Mouse (Mus musculus): ENCODE results near the gene Crhr1. TPM values are rescaled to one million over a fixed set of nuclear protein-coding genes. Genes with fewer than 3 reads are reported as not detected.

The Crhr1 gene
- polyA plus RNA-seq (2017; shearing (Covaris generic)): not detected

DNA sequence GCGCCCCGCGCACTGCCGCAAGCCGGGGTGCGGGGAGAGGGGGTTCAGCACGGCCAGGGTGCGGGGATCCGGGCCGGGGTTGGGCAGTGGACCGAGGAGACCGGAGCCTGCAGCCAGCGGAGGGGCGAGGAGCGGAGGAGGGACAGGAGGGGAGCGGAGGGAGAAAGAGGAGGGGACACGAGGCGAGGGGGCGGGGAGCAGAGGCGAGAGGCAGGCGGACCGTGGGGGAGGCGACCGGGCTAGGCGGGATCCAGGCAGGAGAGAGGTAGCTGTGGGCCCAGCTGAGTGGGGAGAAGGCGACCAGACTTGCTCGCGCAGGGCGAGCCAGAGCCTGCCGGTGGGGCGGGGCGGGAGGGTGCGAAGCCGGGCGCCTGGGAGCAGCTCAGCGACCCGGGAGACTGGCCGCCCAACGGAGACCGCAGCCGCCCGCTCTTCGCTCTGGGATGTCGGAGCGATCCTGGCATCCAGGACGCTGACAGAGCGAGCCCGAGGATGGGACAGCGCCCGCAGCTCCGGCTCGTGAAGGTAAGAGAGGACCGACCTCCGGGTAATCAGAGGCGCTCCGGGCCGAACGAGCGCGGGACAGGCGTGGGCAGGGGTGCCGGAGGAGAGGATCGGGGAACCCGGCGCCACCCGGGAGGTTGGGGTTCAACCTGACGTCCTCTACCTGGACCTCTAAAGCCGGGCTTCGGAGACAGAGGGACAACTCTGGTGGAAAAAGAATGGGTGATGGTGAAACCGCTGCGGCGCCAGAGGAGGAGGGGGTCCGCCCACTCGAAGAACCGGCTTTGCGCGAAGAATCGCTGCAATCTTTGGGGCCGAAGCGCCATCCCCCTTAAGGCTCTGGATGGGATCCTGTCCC is at the start of gene Crhr1:
Gene Crhr1 (plus strand): TSS at position 276 of the 862 bp plus-strand sequence.
- ATAC-seq: no peak

DNA sequence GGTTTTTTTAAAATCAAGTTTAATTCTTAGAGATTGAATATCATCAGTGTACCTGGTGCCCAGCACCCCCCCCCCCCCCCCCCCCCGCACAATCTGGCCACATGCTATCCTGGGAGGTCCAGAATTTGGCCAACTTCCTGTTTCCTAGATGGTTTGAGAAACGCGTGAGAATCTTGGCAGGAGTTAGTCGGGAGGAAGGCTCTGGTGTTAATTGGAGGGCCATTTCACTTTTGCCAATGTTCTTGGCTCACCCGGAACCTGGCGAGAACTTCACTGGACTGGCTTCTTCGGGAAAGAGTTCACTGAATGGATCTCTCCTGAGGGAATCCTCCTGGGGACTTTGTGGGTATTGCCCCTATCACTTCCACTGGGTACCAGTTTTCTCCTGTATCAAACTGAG is 49.4 kb upstream of the Crhr1 start:
- no peak for ATAC-seq

DNA sequence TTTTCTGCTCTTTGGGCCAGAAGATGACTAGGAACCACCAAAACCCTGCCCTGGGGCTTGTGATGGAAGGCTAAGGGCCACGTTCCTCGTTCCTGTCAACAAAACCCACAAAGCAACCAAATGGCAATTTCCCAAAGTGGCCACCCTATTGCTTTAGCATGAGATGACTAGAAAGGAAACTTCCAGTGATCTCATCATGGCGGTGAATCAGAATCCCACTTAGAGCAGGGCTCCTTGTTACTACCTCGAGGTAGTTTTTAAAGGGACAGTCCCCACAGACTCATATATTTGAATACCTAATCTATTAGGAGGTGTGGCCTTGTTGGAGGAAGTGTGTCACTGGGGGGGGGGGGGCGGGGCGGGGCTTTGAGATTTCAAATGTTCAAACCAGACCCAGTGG is 48.9 kb upstream of the Crhr1 start:
- no peak for ATAC-seq

DNA sequence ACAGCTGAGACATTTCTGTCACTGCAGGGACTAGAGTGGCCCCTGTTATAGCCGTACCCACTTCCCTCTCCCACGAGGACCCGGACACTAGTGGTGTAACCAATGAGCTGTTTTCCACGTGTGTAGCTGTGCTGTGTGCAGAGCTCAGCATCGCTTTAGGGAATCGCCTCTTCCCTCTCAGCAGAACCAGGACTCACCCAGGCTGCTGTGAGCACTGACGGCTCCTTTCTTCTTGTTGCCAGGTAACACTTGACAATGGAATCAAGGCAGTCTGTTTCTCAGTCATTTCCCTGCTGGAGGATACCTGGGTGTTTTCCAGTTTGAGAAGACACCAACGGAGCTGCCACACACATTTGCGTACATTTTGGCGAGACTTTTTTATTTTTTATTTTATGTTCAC is 44.1 kb upstream of the Crhr1 start:
- ATAC-seq: no peak

DNA sequence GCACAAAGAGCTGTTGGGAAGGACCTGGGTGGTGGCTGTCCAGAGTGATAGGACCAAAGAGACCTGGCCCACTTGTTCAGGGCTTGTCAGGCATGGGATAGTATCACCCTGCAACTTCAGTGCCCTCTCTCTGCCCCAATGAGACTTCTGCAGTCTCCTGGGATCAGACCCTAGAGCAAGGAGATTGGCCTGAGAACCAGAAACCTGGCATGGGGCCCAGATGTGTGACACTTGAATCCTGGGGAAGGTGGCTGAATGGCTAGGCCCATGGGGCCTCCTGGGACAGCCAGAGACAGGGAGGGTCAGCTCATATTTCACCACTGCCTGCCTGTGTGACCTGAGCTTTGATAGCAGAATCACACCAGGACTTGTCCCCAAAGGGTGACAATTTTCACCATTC is 41.9 kb upstream of the Crhr1 start:
- ATAC-seq: no peak

DNA sequence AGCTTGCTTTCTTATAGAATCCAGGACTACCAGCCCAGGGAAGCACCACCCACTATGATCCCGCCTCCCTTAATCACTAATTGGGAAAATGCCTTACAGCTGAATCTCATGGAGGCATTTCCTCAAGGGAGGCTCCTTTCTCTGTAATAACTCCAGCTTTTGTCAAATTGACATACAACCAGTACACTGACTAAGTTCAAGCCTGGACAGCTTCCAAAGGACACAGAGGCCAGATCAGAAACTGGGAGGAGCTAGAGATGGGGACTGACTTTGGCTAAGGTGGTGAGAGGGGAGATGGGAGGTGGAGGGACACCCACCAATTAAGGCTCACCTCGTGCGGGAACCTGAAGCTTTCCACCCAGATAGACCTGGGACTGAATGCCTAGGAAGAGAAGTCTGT is 37.5 kb upstream of the Crhr1 start:
- ATAC-seq: no peak

DNA sequence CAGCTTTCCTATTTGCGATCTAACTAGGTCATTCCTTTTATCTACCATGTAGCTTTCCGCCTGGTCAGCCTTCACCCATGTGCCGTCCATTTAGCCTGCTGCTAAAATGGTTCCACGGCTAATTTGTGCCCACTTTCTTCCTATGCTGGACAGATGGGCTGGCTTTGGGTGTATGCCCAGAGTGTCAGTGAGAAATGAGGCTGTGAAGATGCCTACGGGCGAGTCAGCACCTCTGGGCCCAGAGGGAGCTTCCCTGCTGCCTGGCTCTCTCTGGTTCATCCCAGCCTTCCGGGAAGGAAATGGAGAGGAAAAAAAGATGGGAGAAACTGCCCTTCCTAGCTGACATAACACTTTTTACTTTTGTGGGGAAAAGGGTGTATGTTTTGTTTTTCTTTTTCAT is 36.1 kb upstream of the Crhr1 start:
- ATAC-seq: no peak

DNA sequence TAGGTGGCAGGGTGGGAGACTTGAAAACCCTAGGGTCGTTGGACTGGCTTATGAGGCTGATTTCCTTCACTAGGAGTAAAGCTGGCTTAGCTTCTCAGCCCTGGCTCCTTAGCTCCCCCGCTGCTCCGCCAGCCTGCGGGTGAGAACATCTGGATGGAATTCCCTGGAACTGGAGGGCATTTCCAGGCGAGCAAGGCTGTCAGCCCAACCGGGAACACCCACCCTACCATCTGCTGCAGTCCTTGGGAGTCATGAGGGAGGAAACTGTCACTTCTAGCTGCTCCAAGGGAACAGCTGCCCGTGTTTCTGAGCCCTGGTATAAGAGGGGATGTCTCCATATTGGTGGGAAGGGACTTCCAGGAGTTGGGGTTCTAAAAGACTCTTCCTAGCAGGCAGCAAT is 33.1 kb upstream of the Crhr1 start:
- no peak for ATAC-seq

DNA sequence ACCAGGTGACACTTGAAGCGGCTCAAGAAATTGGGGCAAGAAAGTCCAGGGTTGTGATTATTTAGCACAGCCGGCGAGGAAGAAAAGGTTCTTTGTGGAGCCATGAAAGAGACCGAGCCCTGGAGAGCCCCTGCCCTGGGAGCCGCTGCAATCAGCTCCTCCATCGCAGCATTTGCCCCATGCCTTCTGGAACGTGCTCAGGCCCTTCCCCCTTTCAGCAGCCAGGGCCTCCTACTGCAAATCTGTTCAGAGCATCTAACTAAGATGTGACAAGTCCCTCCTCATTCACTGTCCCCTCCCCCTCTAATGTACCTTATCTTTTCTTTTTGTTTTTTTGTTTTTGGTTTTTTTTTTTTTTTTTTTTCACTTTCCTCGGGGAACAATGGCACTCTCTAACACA is 30.0 kb upstream of the Crhr1 start:
- no peak for ATAC-seq

DNA sequence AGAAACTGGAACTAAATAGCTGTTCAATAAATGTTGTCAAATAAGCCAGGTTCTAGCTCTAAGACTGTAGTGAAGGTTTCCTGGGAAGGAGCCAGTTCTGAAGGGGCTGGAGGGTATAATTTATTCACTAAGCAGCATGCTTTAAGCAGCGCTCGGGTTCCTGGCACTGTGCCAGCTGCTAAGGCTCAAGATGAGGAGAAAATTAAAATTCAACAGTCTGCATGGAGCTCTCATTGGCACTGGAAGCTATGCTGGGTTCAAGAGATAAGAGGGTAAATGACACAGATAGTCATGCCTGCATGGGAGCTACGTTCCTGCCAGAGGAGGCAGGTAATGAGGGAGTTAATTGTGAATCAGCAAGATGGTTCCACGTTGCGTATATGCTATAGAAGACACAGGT is 26.3 kb upstream of the Crhr1 start:
- no peak for ATAC-seq

DNA sequence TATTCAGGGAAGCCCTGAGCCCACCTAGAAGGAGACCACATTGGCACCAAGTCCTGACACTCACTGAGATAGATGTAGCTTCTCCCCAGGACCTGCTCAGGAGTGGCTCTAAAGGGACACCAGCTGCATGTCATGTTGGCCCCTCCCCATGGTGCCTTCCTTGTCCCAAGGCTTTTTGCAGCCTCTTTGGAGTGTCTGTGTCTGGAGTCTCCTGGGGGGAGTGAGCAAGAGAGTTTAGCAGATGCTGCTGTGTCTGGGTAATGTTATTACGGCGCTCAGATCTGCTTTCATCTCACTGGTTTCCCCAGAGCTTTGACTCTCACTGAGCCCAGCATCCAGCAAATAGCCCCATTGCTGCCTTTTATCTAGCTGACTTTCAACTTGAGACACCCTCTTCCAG is 25.7 kb upstream of the Crhr1 start:
- no peak for ATAC-seq

DNA sequence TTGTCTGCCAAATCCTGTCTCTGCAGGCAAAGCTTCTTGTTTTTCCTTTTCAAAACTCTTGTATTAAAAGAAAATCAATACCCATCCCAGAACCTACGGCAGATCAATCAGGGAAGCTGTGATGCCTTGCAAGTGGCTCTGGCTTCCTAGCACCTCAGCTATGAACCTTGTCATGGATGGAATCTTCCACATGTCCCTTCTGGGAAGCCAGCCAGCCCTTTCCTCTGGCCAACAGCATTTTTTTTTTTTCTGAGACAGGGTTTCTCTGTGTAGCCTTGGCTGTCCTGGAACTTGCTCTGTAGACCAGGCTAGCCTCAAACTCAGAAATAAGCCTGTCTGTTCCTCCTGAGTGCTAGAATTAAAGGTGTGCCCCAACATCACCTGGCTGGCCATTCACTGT is 22.3 kb upstream of the Crhr1 start:
- ATAC-seq: no peak

DNA sequence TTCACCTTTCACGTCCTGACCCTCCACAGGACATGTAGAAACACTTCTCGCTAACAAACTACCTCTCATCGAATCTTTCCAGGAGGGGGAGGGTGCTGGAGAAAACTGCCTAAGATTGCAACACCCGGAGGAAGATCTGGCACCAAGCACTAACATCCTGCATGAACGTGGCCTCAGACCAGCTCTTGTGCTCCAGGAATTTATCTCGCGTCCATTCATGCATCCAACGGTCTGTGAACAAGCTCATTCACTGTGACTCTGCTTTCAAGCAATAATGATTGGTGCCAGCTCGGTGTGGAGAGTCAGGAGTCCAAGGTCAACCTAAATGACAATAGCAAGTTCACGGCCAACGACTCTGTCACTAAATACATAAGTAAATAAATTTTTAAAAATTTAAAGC is 20.8 kb upstream of the Crhr1 start:
- no peak for ATAC-seq

DNA sequence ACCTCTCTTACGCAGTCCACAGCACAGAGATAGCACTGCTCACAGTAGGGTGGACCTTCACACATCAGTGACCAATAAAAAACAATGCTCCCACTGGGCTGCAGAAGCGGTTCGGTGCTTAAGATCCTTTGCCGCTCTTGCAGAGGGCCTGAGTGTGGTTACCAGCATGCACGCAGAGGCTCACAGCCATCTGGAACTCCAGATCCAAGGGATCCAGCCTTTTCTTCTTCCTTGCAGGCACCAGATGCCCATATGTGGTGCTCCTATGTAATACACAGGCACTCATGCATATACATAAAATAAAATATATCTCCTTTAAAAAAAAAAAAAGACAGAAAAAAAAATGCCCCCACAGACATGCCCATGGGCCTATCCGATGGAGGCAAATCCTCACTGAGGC is 19.0 kb upstream of the Crhr1 start:
- ATAC-seq: no peak

DNA sequence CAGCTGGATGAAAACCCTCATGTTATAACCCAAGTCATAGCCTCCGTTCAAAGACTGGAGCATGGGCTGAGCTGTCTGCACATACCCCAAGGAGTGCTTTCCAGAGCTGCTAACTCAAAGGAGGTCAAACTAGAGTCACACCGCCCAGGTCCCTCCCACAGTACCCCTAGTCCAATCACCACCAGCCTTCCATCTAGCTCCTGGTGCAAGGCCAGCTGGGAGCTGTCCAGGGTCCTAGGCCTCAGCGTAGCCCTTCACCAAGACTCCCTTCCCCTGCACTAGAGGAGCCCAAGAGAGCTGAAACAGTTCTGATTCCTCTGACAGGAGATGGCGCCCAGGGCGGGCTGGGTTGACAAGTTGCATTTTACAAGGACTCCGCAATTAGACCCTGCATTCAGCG is 18.0 kb upstream of the Crhr1 start:
- no peak for ATAC-seq

DNA sequence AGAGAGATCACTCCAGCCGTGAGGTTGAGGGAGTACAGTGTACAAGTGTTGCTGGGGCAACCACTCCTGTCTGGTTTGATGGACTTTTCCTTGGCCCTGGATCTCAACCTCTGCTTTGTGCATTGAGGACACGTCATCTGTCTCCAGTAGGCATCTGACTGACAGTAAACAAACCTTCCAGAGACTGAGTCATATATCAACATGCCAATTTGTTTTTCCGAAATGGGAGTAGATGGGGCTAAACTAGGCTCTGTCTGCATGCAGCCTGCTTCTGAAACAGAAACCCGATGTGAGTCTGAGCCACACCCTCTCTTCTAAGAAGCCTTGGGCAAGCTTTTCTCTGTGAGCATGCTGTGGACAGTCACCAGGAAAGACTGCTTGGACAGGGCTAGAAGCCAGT is 14.3 kb upstream of the Crhr1 start:
- ATAC-seq: no peak

DNA sequence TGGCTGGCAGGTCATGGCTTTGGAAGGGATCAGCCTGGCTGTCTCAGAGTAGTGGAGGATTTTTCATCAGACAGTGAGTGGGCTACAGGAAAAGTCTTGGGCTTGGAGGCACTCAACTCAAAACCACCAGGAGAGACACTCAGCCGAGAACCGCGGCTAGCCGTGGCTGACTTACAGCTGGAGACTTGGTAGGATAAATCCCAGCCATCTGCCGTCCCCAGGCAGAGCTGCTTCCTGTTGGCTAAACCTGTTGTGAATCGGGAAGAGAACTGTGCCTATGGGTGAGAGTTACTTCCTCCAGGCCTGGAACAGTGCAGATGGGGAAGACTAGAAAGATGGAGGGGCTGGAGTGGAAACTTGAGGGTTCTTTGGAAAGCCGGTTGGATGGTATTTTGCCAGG is 9.7 kb upstream of the Crhr1 start:
- no peak for ATAC-seq

DNA sequence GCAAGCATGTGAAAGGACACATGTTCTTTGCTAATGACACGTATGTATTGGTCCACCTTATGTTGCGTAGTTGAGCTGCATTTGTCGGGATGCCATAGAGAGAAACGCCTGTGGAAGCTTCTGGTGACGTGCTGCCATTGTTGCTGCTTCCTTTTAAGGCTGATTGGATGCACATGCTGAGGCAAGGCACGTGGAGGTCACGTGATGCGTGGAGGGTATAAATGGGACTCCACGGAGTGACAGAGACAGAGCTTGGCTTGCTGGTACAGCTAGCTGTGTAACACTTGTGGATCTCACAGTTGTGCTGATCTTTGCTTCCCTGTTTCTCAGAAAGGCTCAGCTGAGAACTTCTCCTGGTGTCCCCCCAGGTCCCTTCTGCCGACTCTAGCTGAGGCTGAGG is 9.2 kb upstream of the Crhr1 start:
- no peak for ATAC-seq

DNA sequence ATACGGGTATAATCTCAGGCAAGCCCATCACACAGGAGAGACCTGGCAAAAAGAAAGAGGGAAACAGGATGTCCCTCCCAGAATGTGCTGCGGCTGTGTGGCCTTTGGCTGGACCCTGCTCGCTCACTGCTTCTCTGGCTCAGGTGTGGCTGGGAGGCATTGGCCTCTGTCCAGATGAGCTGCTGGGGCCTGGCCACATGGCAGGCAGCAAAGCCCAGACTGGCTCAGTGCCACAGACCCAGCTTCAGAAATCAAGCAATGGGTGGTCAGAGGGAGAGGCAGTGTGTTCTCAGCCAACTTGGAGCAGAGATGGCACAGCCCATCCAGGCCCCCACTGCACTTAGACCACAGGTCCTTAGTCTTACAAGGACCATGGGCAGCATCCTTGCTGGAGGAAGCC is 8.1 kb upstream of the Crhr1 start:
- ATAC-seq: no peak

DNA sequence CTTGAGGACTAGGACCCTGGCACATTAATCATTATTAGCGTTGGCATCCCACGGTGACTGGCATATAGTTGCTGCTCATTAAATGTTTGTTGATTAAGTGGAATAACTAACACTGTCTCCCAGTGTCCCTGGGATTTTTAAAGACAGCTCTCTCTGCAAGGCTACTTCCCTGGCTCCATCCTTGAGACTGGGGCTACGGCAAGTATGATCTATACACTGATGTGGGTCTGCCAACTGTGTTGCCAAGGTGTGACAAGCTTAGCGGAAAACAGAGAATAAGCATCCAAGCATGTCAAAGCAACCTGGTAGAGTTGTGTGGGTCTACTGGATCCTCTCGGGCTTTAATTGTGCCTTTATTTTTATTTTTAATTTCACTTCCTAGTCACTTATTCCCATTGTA is 3.2 kb upstream of the Crhr1 start:
- ATAC-seq: no peak

DNA sequence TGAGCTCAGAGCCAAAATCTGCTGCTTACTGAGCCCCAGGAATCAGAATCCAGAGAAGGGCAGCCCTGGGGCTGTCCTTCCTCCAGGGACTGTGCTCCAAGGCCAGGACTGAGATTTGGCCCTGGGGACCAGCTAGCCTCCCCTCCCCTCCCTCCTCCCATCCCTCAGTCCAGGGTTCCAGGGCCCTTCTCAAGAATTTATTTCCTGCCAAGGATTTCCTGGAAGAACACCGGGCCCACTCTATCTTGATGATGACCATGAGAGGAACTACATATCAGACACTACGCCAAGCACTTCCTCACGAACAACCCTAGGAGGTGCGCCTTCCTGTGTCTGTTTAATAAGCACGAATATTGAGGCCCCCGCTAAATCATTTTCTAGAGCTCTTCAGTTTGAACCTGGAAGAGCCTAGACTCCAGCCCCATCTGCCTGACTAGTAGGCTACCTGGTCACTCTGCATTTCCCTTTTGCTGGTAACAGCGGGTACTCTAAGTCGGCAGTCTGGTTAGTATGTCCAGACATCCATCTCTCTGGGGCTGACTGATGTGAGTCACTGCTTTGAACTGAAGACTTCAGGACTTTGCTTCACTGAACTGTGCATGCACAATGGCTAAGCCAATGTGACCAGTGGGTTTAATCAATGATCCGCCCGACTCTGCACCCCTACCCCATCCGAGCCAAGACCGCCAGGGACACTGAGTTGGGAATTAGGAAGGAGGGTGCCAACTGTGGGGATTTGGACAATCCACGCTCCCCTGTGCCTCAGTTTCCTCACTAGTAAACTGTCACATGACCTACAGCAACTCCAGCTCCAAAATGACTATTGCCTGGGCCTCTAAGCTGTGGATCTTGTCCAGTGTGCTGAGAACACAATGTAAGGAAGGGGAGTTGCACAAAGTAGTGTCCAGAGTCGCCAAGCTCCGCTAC is 1.7 kb upstream of the Crhr1 start:
- no peak for ATAC-seq

DNA sequence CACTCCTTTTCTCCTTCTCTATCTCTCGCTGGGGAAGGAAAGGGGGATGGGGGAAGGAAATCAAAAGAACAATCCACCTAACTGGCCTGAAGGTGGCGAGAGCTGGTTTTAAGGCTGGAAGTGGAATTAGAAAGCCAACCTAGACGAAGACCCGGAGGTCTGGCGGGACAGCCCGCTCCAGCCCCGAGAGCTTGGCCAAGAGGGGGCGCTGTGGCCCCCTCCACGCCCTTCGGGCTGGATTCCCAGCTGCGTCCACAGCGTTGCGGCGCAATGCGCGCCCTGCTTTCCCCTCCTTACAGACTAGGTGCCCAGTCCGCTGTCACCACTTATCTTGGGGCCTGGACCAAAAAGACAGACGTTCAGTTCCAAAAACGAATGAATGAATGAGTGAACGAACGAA is 899 bp upstream of the Crhr1 start:
- no peak for ATAC-seq

DNA sequence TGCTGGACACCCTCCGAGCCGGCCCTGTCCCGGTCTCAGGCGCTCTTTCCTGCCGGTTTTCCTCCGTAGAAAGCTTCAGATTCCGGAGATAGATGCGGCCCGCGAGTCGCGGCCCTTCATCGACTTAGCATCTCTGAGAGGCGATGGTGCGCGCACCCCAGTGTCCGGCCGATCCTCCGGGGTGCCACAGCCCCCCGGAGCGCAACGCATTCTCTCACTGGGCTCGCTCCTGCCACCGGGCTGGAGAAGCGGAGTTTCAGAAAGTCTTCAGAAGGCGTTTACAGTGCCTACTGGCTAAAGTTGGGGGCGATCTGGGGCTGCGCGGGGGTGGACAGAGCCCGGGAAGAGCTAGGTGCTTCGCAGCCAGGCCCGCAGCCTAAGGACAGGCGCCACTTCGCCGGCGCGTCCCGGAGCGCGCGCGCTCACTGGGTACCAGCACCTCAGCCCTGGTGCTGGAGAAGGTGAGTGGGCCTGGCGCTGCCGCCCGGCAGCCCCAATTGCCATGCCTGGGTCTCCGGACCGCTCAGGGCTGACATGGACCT is 858 bp downstream of the Crhr1 start:
- ATAC-seq: no peak

DNA sequence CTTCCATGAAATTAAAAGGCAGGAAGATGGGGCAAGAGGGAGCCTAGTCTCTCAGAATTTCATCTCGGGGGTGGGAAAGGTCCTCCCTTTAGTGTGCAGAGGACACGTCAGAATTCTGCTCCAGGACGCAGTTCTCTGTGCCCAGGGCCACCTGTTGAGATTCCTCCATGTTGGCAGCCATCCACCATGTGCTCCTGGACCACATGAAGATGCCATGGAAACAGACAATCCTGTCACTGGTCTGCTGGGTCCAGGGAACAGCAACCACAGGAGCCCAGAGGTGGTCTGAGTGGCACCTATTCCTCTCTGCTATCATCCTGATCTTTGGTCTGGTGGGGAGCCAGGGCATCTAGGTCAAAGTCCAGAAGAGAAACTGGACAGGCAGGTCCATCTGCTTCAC is 6.3 kb downstream of the Crhr1 start:
- ATAC-seq: no peak
